Mouse (Mus musculus) olfactory bulb, adult 2 months (tissue): Measurements from ENCODE around the gene Hist1h1t. TPM values are rescaled to one million over a fixed set of nuclear protein-coding genes. Genes with fewer than 3 reads are reported as not detected.
"Not testable (repeated sequence)": the region's sequence is repeated elsewhere in the genome, so short reads cannot be mapped to it uniquely, and the experiment has no call there.

Experiments used
- H3K27ac ChIP-seq: fragments of 200-500 bp; 2 replicates; pipeline ENCODE4 v1.5.1; 2012; ENCODE audit warnings: low read depth, low read length; ENCODE audit not compliant: insufficient read depth
- H3K4me1 ChIP-seq: fragments of 200-500 bp; 2 replicates; pipeline ENCODE4 v1.6.1; 2012; ENCODE audit warnings: low read length; ENCODE audit not compliant: control insufficient read depth, insufficient read depth
- H3K4me3 ChIP-seq: fragments of 200-500 bp; 2 replicates; pipeline ENCODE4 v1.5.1; 2012; ENCODE audit warnings: mild to moderate bottlenecking, low read depth, low read length, moderate library complexity; ENCODE audit not compliant: insufficient read depth
- CTCF ChIP-seq: fragments of 200-500 bp; IDR thresholded peaks from 2 replicates; pipeline ENCODE4 v1.5.1; 2012; ENCODE audit warnings: low read depth, mild to moderate bottlenecking, low read length, moderate library complexity; ENCODE audit not compliant: insufficient read depth
- POLR2A ChIP-seq: fragments of 200-500 bp; IDR thresholded peaks from 2 replicates; pipeline ENCODE4 v1.6.1; 2012; ENCODE audit warnings: mild to moderate bottlenecking, low read depth, low read length, moderate library complexity; ENCODE audit not compliant: insufficient read depth
- WGBS: fragments of 180-500 bp; shearing (Covaris S2); methylation state at CpG from one replicate; pipeline ENCODE4 v1.1.7; 2018; 5-methylcytosine and 5-hydroxymethylcytosine counted together
- polyA plus RNA-seq: library from polyadenylated mRNA; stranded (reverse); fragments of >200 nt; gene quantifications from 2 replicates; pipeline ENCODE4 v1.2.4, GENCODE M21; 2012; ENCODE audit warnings: low replicate concordance; ENCODE audit not compliant: missing spikeins, insufficient read depth, insufficient read length

Hist1h1t gene
- polyA plus RNA-seq, result not detected in 2 replicates

DNA sequence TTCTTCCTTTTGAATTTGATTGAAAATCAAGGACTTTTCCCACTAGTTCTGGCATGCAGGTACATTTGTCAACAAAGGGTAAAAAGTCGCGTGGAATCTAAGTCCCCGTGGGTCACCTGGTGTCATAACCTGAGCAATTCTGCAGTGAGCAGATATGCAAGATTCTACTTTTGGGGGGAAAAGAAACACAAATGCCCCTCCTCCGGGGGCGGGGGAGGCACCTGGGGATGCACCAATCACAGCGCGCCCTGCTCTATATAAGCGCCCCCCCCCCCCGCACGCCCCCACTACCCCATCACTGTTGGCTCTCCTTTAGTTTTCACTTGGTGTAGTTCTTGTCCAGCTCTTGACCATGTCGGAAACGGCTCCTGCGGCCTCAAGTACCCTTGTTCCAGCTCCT is at the start of gene Hist1h1t:
Hist1h1t (plus strand) TSS at position 301 of the 400 bp plus-strand sequence.
- Histone ChIP-seq H3K27ac (no peak within 1 kb of the TSS), H3K4me3 (no peak within 1 kb of the TSS), H3K4me1 (peaks cover 5% of the 10 kb centered on the region; the same call in 1 of the 2 replicates)
- WGBS, result 54% methylated on average over 13 of the region's 13 CpGs
- TF ChIP-seq POLR2A, result no peak
- TF ChIP-seq CTCF, result no peak

- WGBS, result 31% methylated on average over 6 of the region's 6 CpGs
- TF ChIP-seq CTCF, result no peak
- no peak for TF ChIP-seq POLR2A
- no peak overlapping the region for H3K27ac ChIP-seq
- H3K4me3 ChIP-seq, result no peak overlapping the region
- H3K4me1 ChIP-seq, result no peaks in the 10 kb centered on the region
Measured at GRCm38 (mm10) chr13:23659636-23660366, 35.8 kb upstream of the Hist1h1t start.

DNA sequence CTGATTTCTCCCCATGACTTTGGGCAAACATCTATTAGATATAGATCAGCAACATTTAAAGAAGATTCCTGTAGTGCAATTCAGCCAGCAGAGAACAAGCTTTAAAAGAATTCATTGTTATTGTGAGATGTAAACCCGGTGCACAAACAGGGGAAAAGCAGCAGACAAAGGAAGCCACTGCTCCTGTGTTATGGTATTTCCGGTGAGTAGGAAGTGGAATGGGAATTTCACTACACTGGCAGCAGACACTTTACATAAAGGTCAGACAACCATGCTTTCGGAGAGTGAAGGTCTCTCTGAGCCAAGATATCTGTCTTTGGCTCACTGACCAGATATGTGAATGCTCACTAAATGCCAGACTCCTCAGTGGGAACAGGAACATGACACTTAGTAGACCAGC is 33.1 kb upstream of the Hist1h1t start:
- no peaks in the 10 kb centered on the region for H3K4me1 ChIP-seq
- no peak overlapping the region for H3K27ac ChIP-seq
- no peak overlapping the region for H3K4me3 ChIP-seq
- TF ChIP-seq POLR2A (no peak), CTCF (no peak)
- 59% methylated on average over 3 of the region's 3 CpGs for whole genome bisulfite sequencing

- TF ChIP-seq CTCF (no peak), POLR2A (no peak)
- 93% methylated on average over 6 of the region's 6 CpGs for WGBS
- Histone ChIP-seq H3K27ac (no peak overlapping the region), H3K4me3 (no peak overlapping the region), H3K4me1 (no peaks in the 10 kb centered on the region)
Measured at GRCm38 (mm10) chr13:23681990-23682582, 13.5 kb upstream of the Hist1h1t start.

GRCm38 (mm10) chr13:23682623-23682946 is 13.0 kb upstream of the Hist1h1t start:
- H3K4me1 ChIP-seq, result no peaks in the 10 kb centered on the region
- no peak overlapping the region for H3K4me3 ChIP-seq
- no peak for TF ChIP-seq POLR2A
- no peak for TF ChIP-seq CTCF
- WGBS, result 44% methylated on average over 1 of the region's 1 CpGs
- H3K27ac ChIP-seq, result no peak overlapping the region

- H3K27ac ChIP-seq, H3K4me1 ChIP-seq: not testable (repeated sequence)
- 11% methylated on average over 13 of the region's 30 CpGs for WGBS
- H3K4me3 ChIP-seq, result peak overlapping the region; percentile 60
Measured at GRCm38 (mm10) chr13:23682947-23683754, 12.5 kb upstream of the Hist1h1t start.

DNA sequence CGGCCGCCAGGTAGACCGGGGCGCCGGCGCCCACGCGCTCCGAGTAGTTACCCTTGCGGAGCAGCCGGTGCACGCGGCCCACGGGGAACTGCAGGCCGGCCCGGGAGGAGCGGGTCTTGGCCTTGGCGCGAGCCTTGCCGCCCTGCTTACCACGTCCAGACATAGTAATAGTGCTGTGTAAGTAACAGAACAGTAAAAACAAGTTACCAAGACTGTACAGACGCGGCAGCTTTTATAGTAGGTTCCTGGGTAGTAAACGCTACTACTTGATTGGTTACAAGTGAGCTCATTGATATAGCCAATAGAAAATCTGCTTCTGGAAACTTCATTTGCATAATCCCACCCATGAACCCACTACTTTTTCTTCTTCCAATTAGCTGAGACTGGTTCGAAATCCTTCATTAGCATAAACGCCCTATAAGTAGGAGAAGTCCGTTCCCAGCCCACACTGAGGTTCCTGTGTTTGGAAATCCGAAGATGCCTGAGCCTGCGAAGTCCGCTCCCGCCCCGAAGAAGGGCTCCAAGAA is 11.8 kb upstream of the Hist1h1t start, which contains the start of the genes Hist1h2ac and Hist1h2bc:
Hist1h2ac (minus strand) TSS at position 194 of the 527 bp plus-strand sequence.
Hist1h2bc (plus strand) TSS at position 445 of the 527 bp plus-strand sequence.
- Histone ChIP-seq H3K4me1 (no peaks in the 10 kb centered on the region), H3K27ac (peak within 1 kb of the TSS; percentile 85), H3K4me3 (peak within 1 kb of the TSS; percentile 60)
- under 1% methylated on average over 29 of the region's 32 CpGs for WGBS
- no peak for TF ChIP-seq POLR2A
- TF ChIP-seq CTCF, result no peak

DNA sequence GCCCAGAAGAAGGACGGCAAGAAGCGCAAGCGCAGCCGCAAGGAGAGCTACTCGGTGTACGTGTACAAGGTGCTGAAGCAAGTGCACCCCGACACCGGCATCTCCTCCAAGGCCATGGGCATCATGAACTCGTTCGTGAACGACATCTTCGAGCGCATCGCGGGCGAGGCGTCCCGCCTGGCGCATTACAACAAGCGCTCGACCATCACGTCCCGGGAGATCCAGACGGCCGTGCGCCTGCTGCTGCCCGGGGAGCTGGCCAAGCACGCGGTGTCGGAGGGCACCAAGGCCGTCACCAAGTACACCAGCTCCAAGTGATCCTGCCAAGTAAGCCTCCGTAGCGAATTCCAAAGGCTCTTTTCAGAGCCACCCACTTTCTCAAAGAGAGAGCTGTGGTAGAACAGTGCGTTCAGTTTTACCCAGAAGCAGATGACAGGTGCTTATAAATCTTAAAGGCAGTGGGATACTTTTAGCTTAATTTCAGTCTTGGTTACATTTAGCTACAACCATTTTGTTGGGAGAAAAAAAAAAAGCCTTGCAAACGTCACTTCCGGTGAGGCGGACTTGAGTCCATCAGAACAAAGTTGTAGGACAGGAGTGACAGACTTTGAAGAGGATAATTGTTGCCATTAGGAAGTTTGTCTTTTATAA is 11.2 kb upstream of the Hist1h1t start:
- not testable (repeated sequence) for H3K4me1 ChIP-seq
- under 1% methylated on average over 19 of the region's 37 CpGs for WGBS
- Histone ChIP-seq H3K27ac (peak overlapping the region; percentile 85), H3K4me3 (peak overlapping the region; percentile 49)
